Mouse (Mus musculus) forebrain, embryonic 16.5 days (tissue): ENCODE measurements around the gene Srsf2. TPM values are rescaled to one million over a fixed set of nuclear protein-coding genes. Genes with fewer than 3 reads are reported as not detected.
"Not testable (repeated sequence)": the region's sequence is repeated elsewhere in the genome, so short reads cannot be mapped to it uniquely, and the experiment has no call there.

ENCODE experiments used
- ATAC-seq: fragments of 200-750 bp; cut with Nextera tagmentation; 2 replicates; pipeline ENCODE4 v1.8.0; 2017; ENCODE audit warnings: mild to moderate bottlenecking, moderate library complexity
- H3K27ac ChIP-seq: fragments of 300-500 bp; sonication (generic); 2 replicates; pipeline ENCODE4 v1.5.1; 2014; ENCODE audit warnings: low read length, control low read depth
- H3K27me3 ChIP-seq: fragments of 300-500 bp; sonication (generic); replicated peaks from 2 replicates; pipeline ENCODE4 v1.6.1; 2014; ENCODE audit warnings: low read length; ENCODE audit not compliant: control insufficient read depth, insufficient read depth
- H3K36me3 ChIP-seq: fragments of 300-500 bp; sonication (generic); 2 replicates; pipeline ENCODE4 v1.6.1; 2014; ENCODE audit not compliant: control insufficient read depth, insufficient read depth
- H3K4me1 ChIP-seq: fragments of 300-500 bp; sonication (generic); replicated peaks from 2 replicates; pipeline ENCODE4 v1.6.1; 2014; ENCODE audit warnings: low read length; ENCODE audit not compliant: control insufficient read depth, insufficient read depth
- H3K4me2 ChIP-seq: fragments of 300-500 bp; sonication (generic); 2 replicates; pipeline ENCODE4 v1.6.1; 2014; ENCODE audit warnings: mild to moderate bottlenecking, low read length, control low read depth
- H3K4me3 ChIP-seq: fragments of 300-500 bp; sonication (generic); replicated peaks from 2 replicates; pipeline ENCODE4 v1.5.1; 2014; ENCODE audit warnings: mild to moderate bottlenecking, low read length, control low read depth
- H3K9ac ChIP-seq: fragments of 300-500 bp; sonication (generic); replicated peaks from 2 replicates; pipeline ENCODE4 v1.6.1; 2014; ENCODE audit warnings: low read depth, low read length, control low read depth
- H3K9me3 ChIP-seq: fragments of 300-500 bp; sonication (generic); 2 replicates; pipeline ENCODE4 v1.6.1; 2016; ENCODE audit warnings: low read length; ENCODE audit not compliant: control insufficient read depth
- WGBS: fragments of 180-500 bp; shearing (Covaris S2); extraction: QIAGEN DNeasy Blood & Tissue Kit; methylation state at CpG from one replicate; pipeline ENCODE4 v1.1.7; 2014; 5-methylcytosine and 5-hydroxymethylcytosine counted together
- polyA plus RNA-seq: library from polyadenylated mRNA; unstranded; fragments of >200 nt; fragmentation: Nextera tagmentation; extraction: Ambion mirVana; gene quantifications from 2 replicates; pipeline ENCODE4 v1.2.1, GENCODE M21; 2015

Srsf2 gene
- polyA plus RNA-seq, 1 experiment from 2014 or later: 649 TPM

DNA sequence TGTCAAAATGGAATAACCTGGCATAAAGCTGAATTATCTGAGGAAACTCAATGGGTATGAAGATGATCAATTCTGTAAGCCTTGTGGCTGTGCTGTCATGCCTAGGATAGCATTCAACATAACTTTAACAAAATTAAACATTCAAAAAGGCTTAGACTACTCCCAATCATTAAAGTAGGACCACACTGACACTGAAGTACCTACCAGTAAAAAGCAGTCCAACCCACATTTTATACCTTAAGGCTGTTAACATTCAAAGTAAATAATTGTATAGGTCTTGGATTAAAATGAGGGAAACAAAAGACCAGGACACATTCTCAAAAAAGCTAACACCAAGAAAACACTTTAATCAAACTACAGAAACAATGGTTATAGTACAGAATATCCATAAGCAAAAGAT, 3.3 kb downstream of the Srsf2 start:
- H3K27ac ChIP-seq: no peak overlapping the region
- ATAC-seq: no peak
- peaks cover 9% of the 10 kb centered on the region; the same call in 1 of the 2 replicates for H3K36me3 ChIP-seq
- no peak overlapping the region for H3K4me3 ChIP-seq
- peaks cover 16% of the 10 kb centered on the region for H3K4me1 ChIP-seq
- no peak overlapping the region for H3K9ac ChIP-seq
- no peaks in the 10 kb centered on the region for H3K27me3 ChIP-seq
- H3K9me3 ChIP-seq: no peaks in the 10 kb centered on the region
- no peak overlapping the region for H3K4me2 ChIP-seq

DNA sequence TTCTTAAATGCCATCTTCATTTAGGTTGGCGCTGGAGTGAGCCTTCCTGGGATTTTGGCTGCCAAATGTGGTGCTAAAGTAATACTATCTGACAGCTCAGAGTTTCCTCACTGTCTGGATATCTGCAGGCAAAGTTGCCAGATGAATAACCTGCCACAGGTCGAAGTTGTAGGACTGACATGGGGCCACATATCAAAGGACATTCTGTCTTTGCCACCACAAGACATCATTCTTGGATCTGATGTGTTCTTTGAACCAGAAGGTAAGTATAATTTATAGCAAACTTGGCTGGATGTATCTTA, 4.1 kb downstream of the Srsf2 start:
- not testable (repeated sequence) for H3K27ac ChIP-seq, H3K4me2 ChIP-seq, ATAC-seq, H3K36me3 ChIP-seq, H3K9ac ChIP-seq, H3K9me3 ChIP-seq, H3K4me3 ChIP-seq, H3K27me3 ChIP-seq
- peaks cover 18% of the 10 kb centered on the region for H3K4me1 ChIP-seq
- WGBS: 72% methylated on average over 2 of the region's 2 CpGs

GRCm38 (mm10) chr11:116848086-116848876, 4.6 kb downstream of the Srsf2 start:
- WGBS: 82% methylated on average over 5 of the region's 5 CpGs
- no peak overlapping the region for H3K4me2 ChIP-seq
- no peaks in the 10 kb centered on the region for H3K9me3 ChIP-seq
- H3K9ac ChIP-seq: no peak overlapping the region
- H3K4me3 ChIP-seq: no peak overlapping the region
- H3K27ac ChIP-seq: no peak overlapping the region
- peaks cover 18% of the 10 kb centered on the region for H3K4me1 ChIP-seq
- H3K27me3 ChIP-seq: no peaks in the 10 kb centered on the region
- peaks cover 9% of the 10 kb centered on the region; the same call in 1 of the 2 replicates for H3K36me3 ChIP-seq
- no peak for ATAC-seq

DNA sequence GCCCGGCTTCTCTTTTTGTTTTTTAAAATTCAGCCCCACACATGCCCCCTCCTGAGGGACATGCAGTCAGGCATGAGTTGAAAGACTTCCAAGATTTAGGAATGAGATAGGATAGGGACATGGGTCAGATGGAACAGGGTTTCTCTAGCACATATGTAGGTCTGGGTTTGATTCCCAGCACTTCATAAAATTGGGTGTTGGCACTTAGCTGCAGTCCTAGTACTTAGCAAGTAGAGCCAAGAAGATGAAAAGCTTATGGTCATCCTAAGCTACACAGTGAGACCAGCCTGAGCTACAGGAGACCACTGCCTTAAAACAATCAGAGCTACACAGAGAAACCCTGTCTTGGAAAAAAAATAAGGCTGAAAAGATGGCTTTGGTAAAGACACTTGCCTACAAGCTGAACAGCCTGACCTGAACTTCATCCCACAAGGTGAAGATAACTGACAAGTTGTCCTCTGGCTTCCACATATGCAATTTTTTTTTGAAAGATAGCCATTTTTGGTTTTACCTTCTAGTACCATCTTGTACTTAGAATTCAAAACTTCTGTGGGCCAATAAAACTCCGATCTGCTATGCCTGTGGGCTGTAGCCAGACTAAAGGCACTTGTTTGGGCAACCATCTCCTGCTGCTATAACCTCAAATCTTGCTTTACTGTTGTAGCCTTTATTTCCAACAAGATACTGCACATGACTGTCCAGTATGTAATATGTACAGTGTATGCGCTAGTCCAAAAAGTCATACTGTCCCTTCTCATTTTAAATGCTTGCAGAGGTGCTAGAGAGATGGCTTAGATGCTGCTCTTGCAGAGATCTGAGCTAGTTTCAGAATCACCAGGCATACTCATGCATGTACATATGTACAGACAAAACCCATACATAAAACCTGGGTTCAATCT, 5.5 kb downstream of the Srsf2 start:
- Histone ChIP-seq H3K9ac (no peak overlapping the region), H3K27ac (no peak overlapping the region), H3K4me2 (no peak overlapping the region), H3K27me3 (no peaks in the 10 kb centered on the region), H3K36me3 (peaks cover 9% of the 10 kb centered on the region; the same call in 1 of the 2 replicates), H3K4me3 (no peak overlapping the region), H3K4me1 (peaks cover 18% of the 10 kb centered on the region), H3K9me3 (no peaks in the 10 kb centered on the region)
- 89% methylated on average over 3 of the region's 3 CpGs for WGBS
- no peak for ATAC-seq

GRCm38 (mm10) chr11:116846593-116847181, 6.2 kb downstream of the Srsf2 start:
- H3K4me2 ChIP-seq: no peak overlapping the region
- peaks cover 9% of the 10 kb centered on the region; the same call in 1 of the 2 replicates for H3K36me3 ChIP-seq
- ATAC-seq: no peak
- H3K9ac ChIP-seq: no peak overlapping the region
- H3K4me3 ChIP-seq: no peak overlapping the region
- WGBS: 86% methylated on average over 4 of the region's 4 CpGs
- no peaks in the 10 kb centered on the region for H3K9me3 ChIP-seq
- no peaks in the 10 kb centered on the region for H3K27me3 ChIP-seq
- peak overlapping the region; percentile 43; the same call in 1 of the 2 replicates for H3K27ac ChIP-seq
- H3K4me1 ChIP-seq: peaks cover 24% of the 10 kb centered on the region

DNA sequence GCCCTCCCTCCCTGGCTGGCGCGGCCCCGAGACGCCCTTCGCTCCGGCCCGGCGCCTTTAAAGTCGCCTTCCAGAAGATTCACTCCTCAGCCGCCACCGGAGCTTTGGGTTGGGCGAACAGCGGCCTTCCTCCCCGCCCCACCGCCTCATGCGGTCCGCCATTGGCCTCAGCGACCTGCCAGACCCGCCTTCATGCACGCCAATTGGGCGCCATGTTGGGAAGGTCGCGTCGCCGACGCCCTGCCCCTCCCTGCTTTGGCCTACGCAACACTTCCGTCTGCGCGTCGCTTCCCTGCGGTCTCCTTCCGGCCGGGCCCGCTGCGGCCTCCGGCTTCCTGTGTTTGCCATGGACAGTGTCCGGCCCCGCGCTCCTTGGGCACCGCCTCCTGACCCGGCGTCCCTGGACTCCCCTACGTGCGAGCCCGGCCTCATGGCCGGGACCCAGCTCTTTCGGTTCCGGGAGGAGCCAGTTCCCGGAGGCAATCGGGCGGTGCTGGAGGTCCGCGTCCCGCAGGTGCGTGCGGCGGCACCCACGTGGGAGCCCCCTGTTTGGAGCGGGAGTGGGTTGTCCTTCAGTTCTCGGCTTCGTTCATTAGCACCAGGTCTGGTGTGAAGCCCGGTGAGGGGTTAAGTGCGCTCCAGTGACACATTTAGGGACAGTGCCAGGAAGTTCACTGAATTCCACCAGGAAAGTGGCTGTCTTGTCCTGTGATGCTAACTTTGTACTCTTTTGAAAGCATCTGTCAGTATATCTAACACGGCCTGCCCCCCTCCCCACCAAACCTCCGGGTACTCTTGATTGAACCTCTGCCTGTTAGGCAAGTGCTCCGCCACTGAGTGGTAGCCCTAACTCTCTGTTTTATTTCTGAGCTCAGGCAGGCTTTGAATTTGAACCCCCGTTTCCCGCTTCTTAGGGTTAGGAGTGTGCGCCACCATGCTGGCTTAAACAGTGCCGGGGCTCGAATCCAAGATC, 9.3 kb downstream of the Srsf2 start, which contains the start of the genes Mettl23 and Jmjd6:
TSS of gene Mettl23 (plus strand) at position 18 of the 973 bp plus-strand sequence.
TSS of gene Jmjd6 (minus strand) at position 189 of the 973 bp plus-strand sequence.
- ATAC-seq: peak; percentile 97
- no peaks in the 10 kb centered on the region for H3K9me3 ChIP-seq
- H3K4me2 ChIP-seq: peak within 1 kb of the TSS; percentile 79
- peak within 1 kb of the TSS; percentile 95 for H3K27ac ChIP-seq
- H3K9ac ChIP-seq: peak within 1 kb of the TSS; percentile 88
- WGBS: under 1% methylated on average over 72 of the region's 72 CpGs
- peaks cover 7% of the 10 kb centered on the region; the same call in 1 of the 2 replicates for H3K36me3 ChIP-seq
- peak within 1 kb of the TSS; percentile 83 for H3K4me3 ChIP-seq
- peaks cover 38% of the 10 kb centered on the region for H3K4me1 ChIP-seq
- H3K27me3 ChIP-seq: no peaks in the 10 kb centered on the region

GRCm38 (mm10) chr11:116842531-116843260, 10.2 kb downstream of the Srsf2 start:
- Histone ChIP-seq H3K4me1 (peaks cover 38% of the 10 kb centered on the region), H3K27ac (peak overlapping the region; percentile 95), H3K36me3 (peaks cover 9% of the 10 kb centered on the region), H3K9ac (peak overlapping the region; percentile 88), H3K9me3 (no peaks in the 10 kb centered on the region), H3K27me3 (no peaks in the 10 kb centered on the region), H3K4me2 (peak overlapping the region; percentile 79), H3K4me3 (peak overlapping the region; percentile 83)
- ATAC-seq: peak; percentile 71
- under 1% methylated on average over 69 of the region's 73 CpGs for WGBS

- Histone ChIP-seq H3K36me3 (peaks cover 23% of the 10 kb centered on the region), H3K9me3 (no peaks in the 10 kb centered on the region), H3K9ac (peak overlapping the region; percentile 11; the same call in 1 of the 2 replicates), H3K27ac (no peak overlapping the region), H3K27me3 (no peaks in the 10 kb centered on the region), H3K4me3 (no peak overlapping the region), H3K4me1 (peaks cover 38% of the 10 kb centered on the region), H3K4me2 (peak overlapping the region; percentile 79)
- 85% methylated on average over 4 of the region's 4 CpGs for WGBS
- ATAC-seq: no peak
Observed at GRCm38 (mm10) chr11:116840748-116841147, 12.1 kb downstream of the Srsf2 start.
